Mouse (Mus musculus): ENCODE measurements at regions not wholly inside any gene's neighbourhood (a gene's known extent, or its start where the extent isn't known, plus 50 kb on each side); places are given as distances from the start of the nearest gene placed in this dataset.

- no peak for TF ChIP-seq CTCF (IDR thresholded peaks at IDR 0.05; ENCODE audit: low read depth, low read length)
- TF ChIP-seq POLR2A (IDR thresholded peaks at IDR 0.05; ENCODE audit: extremely low read depth, insufficient read depth, low read length) = no peak
Measured at GRCm38 (mm10) chr1:35238139-35238538, 388.4 kb downstream of the Plekhb2 start.
